Mouse (Mus musculus) adipocyte (in vitro differentiated cells): ENCODE results near the gene Ryr2.
"Not testable (repeated sequence)": the region's sequence is repeated elsewhere in the genome, so short reads cannot be mapped to it uniquely, and the experiment has no call there.

Source experiments
- DNase-seq: peaks from one replicate; pipeline ENCODE4 v3.0.0-alpha.2; 2016; ENCODE audit warnings: low spot score

The Ryr2 gene

GRCm38 (mm10) chr13:11941724-11942123 is 165.0 kb downstream of the Ryr2 start:
- no peak for DNase-seq

GRCm38 (mm10) chr13:11934297-11935060 is 172.3 kb downstream of the Ryr2 start:
- DNase-seq: not testable (repeated sequence)

GRCm38 (mm10) chr13:11933334-11933733 is 173.4 kb downstream of the Ryr2 start:
- DNase-seq: no peak

GRCm38 (mm10) chr13:11928709-11929108 is 178.0 kb downstream of the Ryr2 start:
- no peak for DNase-seq

- DNase-seq: no peak
These were observed 179.0 kb downstream of the Ryr2 start for GRCm38 (mm10) chr13:11927727-11928126.

- DNase-seq: peak; percentile 57
These were observed 179.8 kb downstream of the Ryr2 start for GRCm38 (mm10) chr13:11926720-11927500.

- DNase-seq: no peak
These were observed 180.5 kb downstream of the Ryr2 start for GRCm38 (mm10) chr13:11926215-11926614.

GRCm38 (mm10) chr13:11924732-11925131 is 182.0 kb downstream of the Ryr2 start:
- DNase-seq: no peak

- DNase-seq: no peak
These were observed 186.2 kb downstream of the Ryr2 start for GRCm38 (mm10) chr13:11920495-11920894.

- DNase-seq: no peak
These were observed 187.3 kb downstream of the Ryr2 start for GRCm38 (mm10) chr13:11919448-11919847.

- DNase-seq: no peak
These were observed 191.1 kb downstream of the Ryr2 start for GRCm38 (mm10) chr13:11915619-11916018.

GRCm38 (mm10) chr13:11914682-11915081 is 192.1 kb downstream of the Ryr2 start:
- no peak for DNase-seq

GRCm38 (mm10) chr13:11912208-11912607 is 194.5 kb downstream of the Ryr2 start:
- DNase-seq: no peak

GRCm38 (mm10) chr13:11908123-11908522 is 198.6 kb downstream of the Ryr2 start:
- no peak for DNase-seq

GRCm38 (mm10) chr13:11905126-11905525 is 201.6 kb downstream of the Ryr2 start:
- DNase-seq: peak; percentile 3

- no peak for DNase-seq
These were observed 203.5 kb downstream of the Ryr2 start for GRCm38 (mm10) chr13:11903272-11903671.

GRCm38 (mm10) chr13:11902856-11903255 is 203.9 kb downstream of the Ryr2 start:
- DNase-seq: no peak

GRCm38 (mm10) chr13:11900631-11901030 is 206.1 kb downstream of the Ryr2 start:
- no peak for DNase-seq

GRCm38 (mm10) chr13:11895631-11896030 is 211.1 kb downstream of the Ryr2 start:
- DNase-seq: no peak

- DNase-seq: no peak
These were observed 215.0 kb downstream of the Ryr2 start for GRCm38 (mm10) chr13:11891739-11892138.

- DNase-seq: no peak
These were observed 215.6 kb downstream of the Ryr2 start for GRCm38 (mm10) chr13:11891115-11891514.

GRCm38 (mm10) chr13:11884175-11884574 is 222.6 kb downstream of the Ryr2 start:
- no peak for DNase-seq

GRCm38 (mm10) chr13:11882359-11882758 is 224.4 kb downstream of the Ryr2 start:
- DNase-seq: no peak
